Mouse (Mus musculus): ENCODE data around the gene Il21r. TPM values are rescaled to one million over a fixed set of nuclear protein-coding genes. Genes with fewer than 3 reads are reported as not detected.

Gene Il21r
- polyA plus RNA-seq, 1 experiment from 2014 or later = 34.1 TPM

DNA sequence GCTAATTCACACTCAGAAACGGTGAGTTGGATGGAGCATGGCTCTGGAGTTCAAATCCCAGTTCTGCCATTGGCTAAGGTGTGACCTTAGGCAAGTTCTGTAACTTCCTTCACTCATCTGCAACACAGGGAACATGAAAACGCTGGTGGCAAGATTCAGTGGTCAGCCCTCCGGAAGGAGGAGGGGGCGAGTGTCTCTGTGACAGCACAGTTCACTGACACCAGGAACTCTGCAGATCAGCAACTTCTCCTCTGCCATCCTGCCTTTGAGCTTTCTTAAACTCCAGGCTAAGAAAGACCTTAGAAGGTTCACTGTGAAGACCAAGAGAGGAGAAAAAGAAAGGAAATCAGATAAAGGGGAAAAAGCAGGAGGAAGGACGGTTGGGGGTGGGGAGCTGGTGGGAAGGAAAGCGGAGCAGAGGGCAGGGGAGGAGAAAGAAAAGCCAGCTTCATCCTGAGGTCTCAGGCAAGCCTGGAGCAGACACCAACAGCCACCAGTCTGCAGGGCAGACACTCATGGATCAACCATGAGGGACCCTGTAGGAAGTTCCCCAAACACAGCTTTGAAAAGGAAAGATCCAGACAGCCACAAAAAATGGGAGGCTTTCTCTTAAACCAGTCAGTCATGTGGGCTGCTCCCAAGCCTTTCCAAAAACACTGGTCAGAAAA, 2.5 kb upstream of the Il21r start:
- 3% methylated on average over 5 of the region's 6 CpGs for WGBS (ENCODE audit: missing documents)
- Histone ChIP-seq H3K4me3 (ENCODE audit: inconsistent target) (no peak overlapping the region), H3K27ac (peak overlapping the region; percentile 98), H3K79me2 (ENCODE audit: inconsistent target) (peaks cover 31% of the 10 kb centered on the region; the same call in 1 of the 2 replicates), H3K36me3 (ENCODE audit: inconsistent target) (no peaks in the 10 kb centered on the region)

DNA sequence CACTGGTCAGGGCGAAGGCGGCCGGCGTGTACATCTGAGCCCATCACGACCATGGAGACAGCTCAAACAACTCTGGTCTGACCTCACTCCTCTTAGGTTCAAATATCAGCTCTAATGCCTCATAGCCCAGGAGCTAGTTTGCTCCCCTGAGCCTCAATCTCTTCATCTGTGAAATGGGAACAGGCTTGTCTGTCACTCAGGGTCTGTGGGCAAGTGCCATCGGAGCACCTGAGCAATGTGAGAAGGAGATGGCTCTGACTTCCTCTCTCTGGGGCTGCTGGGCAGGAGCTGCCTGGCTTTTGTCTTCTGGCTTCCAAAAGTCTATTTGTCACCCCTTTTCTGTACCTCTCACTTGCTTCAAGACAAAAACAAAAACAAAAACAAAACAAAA, 2.0 kb upstream of the Il21r start:
- H3K36me3 ChIP-seq (ENCODE audit: inconsistent target) = no peaks in the 10 kb centered on the region

GRCm38 (mm10) chr7:125601821-125602448, 1.3 kb upstream of the Il21r start:
- Histone ChIP-seq H3K4me3 (ENCODE audit: inconsistent target) (peak overlapping the region; percentile 0; the same call in 1 of the 2 replicates), H3K27ac (peak overlapping the region; percentile 98), H3K79me2 (ENCODE audit: inconsistent target) (peaks cover 43% of the 10 kb centered on the region; the same call in 1 of the 2 replicates), H3K36me3 (ENCODE audit: inconsistent target) (no peaks in the 10 kb centered on the region)
- WGBS (ENCODE audit: missing documents) = 52% methylated on average over 11 of the region's 11 CpGs

More for the DNA sequence above, 2.0 kb upstream of the Il21r start:
- Histone ChIP-seq H3K79me2 (ENCODE audit: inconsistent target) (peaks cover 37% of the 10 kb centered on the region; the same call in 1 of the 2 replicates), H3K4me3 (ENCODE audit: inconsistent target) (peak overlapping the region; percentile 0; the same call in 1 of the 2 replicates), H3K27ac (peak overlapping the region; percentile 98)
- WGBS (ENCODE audit: missing documents) = 71% methylated on average over 6 of the region's 6 CpGs

DNA sequence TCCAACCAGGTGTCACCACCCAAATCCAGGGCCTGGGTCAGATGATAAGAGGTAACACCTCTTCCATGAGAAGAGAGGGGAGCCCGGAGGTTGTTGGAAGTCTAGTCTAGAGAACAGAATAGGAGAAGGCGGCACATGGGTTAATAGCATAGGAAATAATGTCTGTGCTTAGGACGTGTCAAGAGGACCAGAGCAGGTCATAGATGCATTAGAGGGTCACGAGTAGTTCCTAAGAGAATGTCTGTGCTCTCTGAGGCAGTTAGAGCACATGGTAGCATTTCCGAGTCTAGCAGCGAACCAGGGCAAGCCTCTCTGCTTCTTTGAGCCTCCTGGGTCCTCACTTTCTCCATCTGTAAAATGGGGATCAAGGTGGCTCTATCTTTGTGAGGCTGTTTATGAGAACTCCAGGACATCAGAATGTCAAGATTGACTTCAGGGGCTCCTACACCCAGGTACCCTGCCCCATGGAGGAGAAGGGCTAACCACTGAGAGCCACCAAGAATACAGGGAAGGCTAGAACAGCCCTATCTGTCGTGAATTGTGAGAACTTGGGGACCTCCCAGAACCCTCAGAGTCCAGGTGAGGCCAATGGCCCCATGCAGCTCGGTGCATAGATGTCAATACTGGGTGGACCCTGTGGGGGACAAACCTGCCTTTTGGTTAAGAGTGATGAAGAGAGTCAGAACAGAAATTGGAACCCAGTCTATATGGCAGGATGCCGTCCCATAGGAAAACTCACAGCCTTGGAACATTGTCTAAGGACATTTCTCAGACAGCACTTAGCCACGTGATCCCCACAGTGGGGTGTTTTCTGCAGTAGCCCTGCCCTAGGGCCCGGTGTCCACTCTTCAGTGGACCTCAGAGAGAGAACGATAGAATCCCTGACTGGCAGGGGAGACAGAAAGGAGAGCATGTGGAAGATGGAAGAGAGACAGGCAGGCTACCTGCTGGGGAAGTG, 1.4 kb downstream of the Il21r start:
- Histone ChIP-seq H3K4me3 (ENCODE audit: inconsistent target) (peak overlapping the region; percentile 48), H3K27ac (peak overlapping the region; percentile 98)

DNA sequence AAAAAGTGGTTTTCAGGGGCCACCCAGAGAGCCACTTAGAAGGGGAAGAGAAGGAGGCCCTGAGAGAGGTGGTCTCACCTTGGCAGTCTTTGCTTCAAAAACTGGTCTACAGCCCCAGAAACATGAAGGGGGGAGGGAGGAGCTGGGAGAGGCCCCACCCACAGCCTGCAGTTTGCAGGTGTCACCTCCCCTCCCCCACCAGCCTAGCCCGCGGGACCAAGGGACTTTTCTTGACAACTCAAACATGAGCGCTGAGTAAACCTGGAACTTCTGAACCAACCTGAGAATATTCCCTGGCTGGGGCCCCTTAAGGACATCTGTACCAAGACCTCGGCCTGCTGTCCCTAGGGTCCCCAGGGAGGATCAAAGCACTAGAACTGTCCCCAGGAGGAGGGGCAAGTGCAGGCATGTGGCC, 2.5 kb downstream of the Il21r start:
- Histone ChIP-seq H3K4me3 (ENCODE audit: inconsistent target) (peak overlapping the region; percentile 48; the same call in 1 of the 2 replicates), H3K27ac (no peak overlapping the region)

More for the DNA sequence above, 1.4 kb downstream of the Il21r start:
- Histone ChIP-seq H3K79me2 (ENCODE audit: inconsistent target) (peaks cover 70% of the 10 kb centered on the region; the same call in 1 of the 2 replicates), H3K36me3 (ENCODE audit: inconsistent target) (peaks cover 7% of the 10 kb centered on the region; the same call in 1 of the 2 replicates)
- 93% methylated on average over 12 of the region's 12 CpGs for WGBS (ENCODE audit: missing documents)

GRCm38 (mm10) chr7:125606265-125607164, 3.3 kb downstream of the Il21r start:
- Histone ChIP-seq H3K27ac (no peak overlapping the region), H3K79me2 (ENCODE audit: inconsistent target) (peaks cover 89% of the 10 kb centered on the region; the same call in 1 of the 2 replicates), H3K4me3 (ENCODE audit: inconsistent target) (no peak overlapping the region; the same call in 1 of the 2 replicates), H3K36me3 (ENCODE audit: inconsistent target) (peaks cover 15% of the 10 kb centered on the region; the same call in 1 of the 2 replicates)
- 86% methylated on average over 2 of the region's 2 CpGs for WGBS (ENCODE audit: missing documents)

More for the DNA sequence above, 2.5 kb downstream of the Il21r start:
- Histone ChIP-seq H3K79me2 (ENCODE audit: inconsistent target) (peaks cover 81% of the 10 kb centered on the region; the same call in 1 of the 2 replicates), H3K36me3 (ENCODE audit: inconsistent target) (peaks cover 15% of the 10 kb centered on the region; the same call in 1 of the 2 replicates)
- WGBS (ENCODE audit: missing documents) = 88% methylated on average over 4 of the region's 4 CpGs

DNA sequence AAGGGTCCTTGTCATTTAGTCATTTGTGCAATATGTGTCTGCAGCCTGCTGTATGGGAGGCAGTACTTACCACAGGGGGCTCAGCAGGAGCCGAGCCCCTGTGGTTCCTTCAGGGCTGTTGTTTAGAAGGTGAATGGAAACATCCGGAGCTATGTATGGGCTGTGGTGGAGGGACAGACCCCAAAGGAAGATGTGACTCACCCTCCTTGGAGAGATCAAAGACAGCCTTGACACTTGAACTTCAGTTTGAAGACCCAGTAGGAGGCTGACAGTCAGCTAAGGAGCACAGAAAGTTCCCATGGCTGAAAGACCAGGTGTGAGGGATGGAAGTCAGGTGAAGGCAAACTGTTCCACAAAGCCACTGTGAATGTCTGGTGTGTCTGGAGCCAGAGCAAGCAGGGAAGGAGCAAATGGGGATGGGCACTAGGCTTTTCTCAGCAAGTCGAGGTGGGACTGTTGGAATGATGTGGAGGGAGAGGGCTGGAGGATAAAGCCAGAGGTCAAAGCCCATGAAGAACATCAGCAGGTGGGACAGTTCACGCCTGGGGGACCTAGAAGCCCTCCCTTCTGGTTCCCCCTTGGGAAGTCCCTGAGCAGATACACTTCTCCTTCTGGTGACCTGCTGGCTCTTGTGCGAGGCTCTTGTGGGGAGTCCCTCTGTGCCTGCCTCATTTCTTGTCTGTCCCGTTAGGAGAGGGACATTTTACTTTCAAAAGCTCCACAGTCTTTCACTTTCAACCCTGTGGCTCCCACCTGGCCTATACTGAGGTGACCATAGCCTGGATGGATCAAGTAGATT, 4.4 kb downstream of the Il21r start:
- WGBS (ENCODE audit: missing documents) = 35% methylated on average over 6 of the region's 6 CpGs
- Histone ChIP-seq H3K4me3 (ENCODE audit: inconsistent target) (no peak overlapping the region), H3K27ac (no peak overlapping the region), H3K79me2 (ENCODE audit: inconsistent target) (peaks cover 96% of the 10 kb centered on the region; the same call in 1 of the 2 replicates), H3K36me3 (ENCODE audit: inconsistent target) (peaks cover 15% of the 10 kb centered on the region; the same call in 1 of the 2 replicates)

GRCm38 (mm10) chr7:125608183-125608688, 5.0 kb downstream of the Il21r start:
- H3K4me3 ChIP-seq (ENCODE audit: inconsistent target) = no peak overlapping the region
- peaks cover 15% of the 10 kb centered on the region; the same call in 1 of the 2 replicates for H3K36me3 ChIP-seq (ENCODE audit: inconsistent target)
- H3K79me2 ChIP-seq (ENCODE audit: inconsistent target) = peaks cover 90% of the 10 kb centered on the region; the same call in 1 of the 2 replicates
- WGBS (ENCODE audit: missing documents) = 78% methylated on average over 4 of the region's 4 CpGs
- no peak overlapping the region for H3K27ac ChIP-seq

DNA sequence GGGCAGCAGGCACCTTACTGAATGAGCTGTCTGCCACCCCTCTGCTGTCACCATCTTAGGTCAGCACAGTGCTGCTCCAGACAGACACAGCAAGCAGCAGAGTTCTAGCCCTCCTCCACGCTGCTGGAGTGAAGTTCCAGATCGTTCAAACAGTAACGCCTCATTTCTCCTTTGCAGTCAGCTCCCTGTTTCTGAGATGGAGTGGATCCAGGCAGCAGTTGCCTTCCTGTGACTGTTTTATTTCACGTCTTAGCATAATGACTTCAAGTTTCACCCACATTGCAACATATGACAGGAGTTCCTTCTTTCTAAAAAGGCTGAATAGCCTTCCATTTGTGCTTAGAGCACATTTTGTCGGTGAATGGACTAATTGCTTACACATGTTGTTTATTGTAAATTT, 10.3 kb downstream of the Il21r start:
- WGBS (ENCODE audit: missing documents) = 1% methylated on average over 5 of the region's 5 CpGs
- Histone ChIP-seq H3K4me3 (ENCODE audit: inconsistent target) (no peak overlapping the region), H3K27ac (peak overlapping the region; percentile 86), H3K36me3 (ENCODE audit: inconsistent target) (peaks cover 15% of the 10 kb centered on the region; the same call in 1 of the 2 replicates), H3K79me2 (ENCODE audit: inconsistent target) (peaks cover 80% of the 10 kb centered on the region; the same call in 1 of the 2 replicates)

DNA sequence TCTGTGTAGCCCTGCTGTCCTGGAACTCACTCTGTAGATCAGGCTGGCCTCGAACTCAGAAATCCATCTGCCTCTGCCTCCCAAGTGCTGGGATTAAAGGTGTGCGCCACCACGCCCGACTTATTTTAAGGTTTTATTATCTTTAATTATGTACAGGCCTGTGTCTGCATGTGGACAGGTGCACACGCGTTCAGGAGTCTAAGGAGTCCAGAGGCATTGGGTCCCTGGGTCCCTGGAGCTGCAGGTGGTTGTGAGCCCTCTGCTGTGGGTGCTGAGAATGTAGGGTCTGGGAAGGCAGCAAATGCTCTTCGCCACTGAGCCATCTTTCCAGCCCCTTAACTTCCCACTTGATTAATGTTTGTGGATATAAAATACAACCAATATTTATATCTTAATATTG, 12.2 kb downstream of the Il21r start:
- Histone ChIP-seq H3K36me3 (ENCODE audit: inconsistent target) (peaks cover 2% of the 10 kb centered on the region; the same call in 1 of the 2 replicates), H3K79me2 (ENCODE audit: inconsistent target) (peaks cover 80% of the 10 kb centered on the region; the same call in 1 of the 2 replicates), H3K27ac (no peak overlapping the region), H3K4me3 (ENCODE audit: inconsistent target) (no peak overlapping the region)
- 99% methylated on average over 7 of the region's 7 CpGs for WGBS (ENCODE audit: missing documents)

DNA sequence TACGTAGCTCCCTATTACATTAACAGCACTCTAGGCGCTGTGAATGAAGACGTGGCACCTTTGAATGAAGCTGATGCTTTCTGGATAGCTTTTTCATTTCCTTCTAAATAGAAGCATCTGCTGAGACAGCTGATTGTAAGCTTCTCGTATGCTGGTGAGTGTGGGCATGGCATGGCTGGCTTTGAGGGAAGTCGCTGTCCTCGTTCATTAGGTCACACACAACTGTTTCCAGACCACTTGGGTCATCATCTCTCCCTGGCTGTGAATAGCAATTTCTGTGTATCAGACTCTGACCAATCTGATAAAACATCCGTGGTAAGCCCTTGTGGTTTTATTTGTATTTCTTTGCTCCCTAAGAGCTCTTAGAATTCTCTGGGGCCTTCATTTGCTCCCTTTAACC, 14.8 kb downstream of the Il21r start:
- H3K27ac ChIP-seq = peak overlapping the region; percentile 81
- H3K4me3 ChIP-seq (ENCODE audit: inconsistent target) = no peak overlapping the region
- peaks cover 86% of the 10 kb centered on the region; the same call in 1 of the 2 replicates for H3K79me2 ChIP-seq (ENCODE audit: inconsistent target)
- H3K36me3 ChIP-seq (ENCODE audit: inconsistent target) = no peaks in the 10 kb centered on the region; the same call in 1 of the 2 replicates
- WGBS (ENCODE audit: missing documents) = 24% methylated on average over 7 of the region's 7 CpGs

DNA sequence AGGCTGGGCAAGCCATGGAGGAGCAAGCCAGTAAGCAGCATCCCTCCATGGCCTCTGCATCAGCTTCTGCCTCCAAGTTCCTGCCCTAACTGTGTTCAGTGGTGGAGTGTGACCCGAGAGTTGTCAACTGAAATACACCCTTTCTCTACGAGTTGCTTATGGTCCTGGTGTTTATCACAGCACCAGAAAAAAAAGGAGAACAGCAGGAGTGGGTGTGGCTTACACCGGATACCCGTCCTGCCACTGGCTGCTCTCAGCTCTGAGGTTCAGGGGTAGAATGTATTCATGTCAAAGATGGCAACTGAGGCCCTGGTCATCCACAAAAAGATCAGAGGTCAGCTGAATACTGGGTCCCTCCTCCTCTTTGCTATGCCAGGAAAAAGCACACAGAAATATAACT, 16.8 kb downstream of the Il21r start:
- 44% methylated on average over 4 of the region's 4 CpGs for WGBS (ENCODE audit: missing documents)
- Histone ChIP-seq H3K27ac (no peak overlapping the region), H3K36me3 (ENCODE audit: inconsistent target) (peaks cover 6% of the 10 kb centered on the region), H3K79me2 (ENCODE audit: inconsistent target) (peaks cover 84% of the 10 kb centered on the region; the same call in 1 of the 2 replicates), H3K4me3 (ENCODE audit: inconsistent target) (no peak overlapping the region)

All from macrophage (primary cell).